Mouse (Mus musculus) limb, embryonic 12.5 days (tissue): ENCODE data around the gene Gadd45g. TPM values are rescaled to one million over a fixed set of nuclear protein-coding genes. Genes with fewer than 3 reads are reported as not detected.
"Not testable (repeated sequence)": the region's sequence is repeated elsewhere in the genome, so short reads cannot be mapped to it uniquely, and the experiment has no call there.

Source experiments
- ATAC-seq: fragments of 200-750 bp; cut with Nextera tagmentation; 2 replicates; pipeline ENCODE4 v1.8.0; 2017; ENCODE audit warnings: low read depth, moderate TSS enrichment; ENCODE audit not compliant: insufficient number of reproducible peaks, insufficient read depth, low FRiP score, low TSS enrichment
- H3K27ac ChIP-seq: fragments of 300-500 bp; sonication (generic); 2 replicates; pipeline ENCODE4 v1.5.1; 2016; ENCODE audit warnings: mild to moderate bottlenecking, moderate library complexity
- H3K27me3 ChIP-seq: fragments of 300-500 bp; sonication (generic); 2 replicates; pipeline ENCODE4 v1.6.1; 2016; ENCODE audit warnings: mild to moderate bottlenecking, moderate library complexity
- H3K36me3 ChIP-seq: fragments of 300-500 bp; sonication (generic); 2 replicates; pipeline ENCODE4 v1.6.1; 2016; ENCODE audit warnings: mild to moderate bottlenecking, moderate library complexity
- H3K4me1 ChIP-seq: fragments of 300-500 bp; sonication (generic); replicated peaks from 2 replicates; pipeline ENCODE4 v1.6.1; 2016
- H3K4me2 ChIP-seq: fragments of 300-500 bp; sonication (generic); 2 replicates; pipeline ENCODE4 v1.6.1; 2016; ENCODE audit warnings: mild to moderate bottlenecking, moderate library complexity
- H3K4me3 ChIP-seq: fragments of 300-500 bp; sonication (generic); replicated peaks from 2 replicates; pipeline ENCODE4 v1.5.1; 2016; ENCODE audit warnings: mild to moderate bottlenecking
- H3K9ac ChIP-seq: fragments of 300-500 bp; sonication (generic); replicated peaks from 2 replicates; pipeline ENCODE4 v1.6.1; 2016; ENCODE audit warnings: mild to moderate bottlenecking, moderate library complexity
- H3K9me3 ChIP-seq: fragments of 300-500 bp; sonication (generic); 2 replicates; pipeline ENCODE4 v1.6.1; 2016; ENCODE audit warnings: mild to moderate bottlenecking, moderate library complexity
- WGBS: fragments of 180-500 bp; shearing (Covaris S2); methylation state at CpG from one replicate; pipeline ENCODE4 v1.1.7; 2016; 5-methylcytosine and 5-hydroxymethylcytosine counted together
- polyA plus RNA-seq: library from polyadenylated mRNA; unstranded; fragments of >200 nt; fragmentation: Nextera tagmentation; extraction: Ambion mirVana; gene quantifications from 2 replicates; pipeline ENCODE4 v1.2.1, GENCODE M21; 2016

The Gadd45g gene
- polyA plus RNA-seq, 1 experiment from 2014 or later: 35.6 TPM

- Histone ChIP-seq H3K9ac (no peak overlapping the region), H3K4me3 (no peak overlapping the region), H3K4me2 (no peak overlapping the region), H3K27me3 (no peaks in the 10 kb centered on the region), H3K36me3 (no peaks in the 10 kb centered on the region), H3K4me1 (peaks cover 9% of the 10 kb centered on the region), H3K9me3 (no peaks in the 10 kb centered on the region), H3K27ac (no peak overlapping the region)
- WGBS: 74% methylated on average over 5 of the region's 5 CpGs
- no peak for ATAC-seq
These were observed 29.9 kb upstream of the Gadd45g start for GRCm38 (mm10) chr13:51816559-51817041.

- no peak for ATAC-seq
- H3K9ac ChIP-seq: no peak overlapping the region
- peaks cover 21% of the 10 kb centered on the region for H3K4me1 ChIP-seq
- WGBS: 74% methylated on average over 6 of the region's 6 CpGs
- no peak overlapping the region for H3K4me3 ChIP-seq
- no peaks in the 10 kb centered on the region for H3K36me3 ChIP-seq
- H3K9me3 ChIP-seq: no peaks in the 10 kb centered on the region
- no peak overlapping the region for H3K27ac ChIP-seq
- no peaks in the 10 kb centered on the region for H3K27me3 ChIP-seq
- H3K4me2 ChIP-seq: no peak overlapping the region
These were observed 28.1 kb upstream of the Gadd45g start for GRCm38 (mm10) chr13:51818170-51818943.

GRCm38 (mm10) chr13:51818944-51819326, 27.5 kb upstream of the Gadd45g start:
- no peaks in the 10 kb centered on the region for H3K9me3 ChIP-seq
- H3K27ac ChIP-seq: no peak overlapping the region
- no peak overlapping the region for H3K9ac ChIP-seq
- no peak overlapping the region for H3K4me3 ChIP-seq
- no peak overlapping the region for H3K4me2 ChIP-seq
- ATAC-seq: no peak
- H3K4me1 ChIP-seq: peaks cover 21% of the 10 kb centered on the region
- no peaks in the 10 kb centered on the region for H3K27me3 ChIP-seq
- no peaks in the 10 kb centered on the region for H3K36me3 ChIP-seq
- 79% methylated on average over 3 of the region's 3 CpGs for WGBS

GRCm38 (mm10) chr13:51819351-51819750, 27.1 kb upstream of the Gadd45g start:
- peaks cover 22% of the 10 kb centered on the region for H3K4me1 ChIP-seq
- ATAC-seq: no peak
- H3K4me3 ChIP-seq: no peak overlapping the region
- no peak overlapping the region for H3K9ac ChIP-seq
- no peaks in the 10 kb centered on the region for H3K27me3 ChIP-seq
- no peaks in the 10 kb centered on the region for H3K9me3 ChIP-seq
- 80% methylated on average over 6 of the region's 6 CpGs for WGBS
- no peaks in the 10 kb centered on the region for H3K36me3 ChIP-seq
- no peak overlapping the region for H3K4me2 ChIP-seq
- no peak overlapping the region for H3K27ac ChIP-seq

- Histone ChIP-seq H3K4me3 (no peak overlapping the region), H3K27me3 (no peaks in the 10 kb centered on the region), H3K9me3 (no peaks in the 10 kb centered on the region), H3K4me1 (peaks cover 29% of the 10 kb centered on the region), H3K4me2 (no peak overlapping the region), H3K9ac (no peak overlapping the region), H3K27ac (no peak overlapping the region), H3K36me3 (no peaks in the 10 kb centered on the region)
- ATAC-seq: no peak
- WGBS: 64% methylated on average over 3 of the region's 3 CpGs
These were observed 24.5 kb upstream of the Gadd45g start for GRCm38 (mm10) chr13:51821988-51822387.

GRCm38 (mm10) chr13:51823822-51824495, 22.5 kb upstream of the Gadd45g start:
- ATAC-seq: 0 out of 2 replicates have a peak, but pooled peaks have one; percentile 52
- Histone ChIP-seq H3K9ac (no peak overlapping the region), H3K4me1 (peaks cover 29% of the 10 kb centered on the region), H3K9me3 (no peaks in the 10 kb centered on the region), H3K27ac (0 out of 2 replicates have a peak overlapping the region, but pooled peaks have one; percentile 18), H3K36me3 (no peaks in the 10 kb centered on the region), H3K4me2 (no peak overlapping the region; the same call in 1 of the 2 replicates), H3K4me3 (no peak overlapping the region), H3K27me3 (no peaks in the 10 kb centered on the region)
- 24% methylated on average over 8 of the region's 8 CpGs for WGBS

- no peak overlapping the region for H3K4me2 ChIP-seq
- no peak overlapping the region for H3K4me3 ChIP-seq
- H3K4me1 ChIP-seq: peaks cover 5% of the 10 kb centered on the region; the same call in 1 of the 2 replicates
- H3K27ac ChIP-seq: no peak overlapping the region
- H3K36me3 ChIP-seq: no peaks in the 10 kb centered on the region
- H3K9me3 ChIP-seq: no peaks in the 10 kb centered on the region
- H3K27me3 ChIP-seq: no peaks in the 10 kb centered on the region
- no peak for ATAC-seq
- no peak overlapping the region for H3K9ac ChIP-seq
- 38% methylated on average over 10 of the region's 10 CpGs for WGBS
These were observed 15.6 kb upstream of the Gadd45g start for GRCm38 (mm10) chr13:51830744-51831450.

- no peaks in the 10 kb centered on the region for H3K36me3 ChIP-seq
- ATAC-seq: no peak
- H3K27me3 ChIP-seq: no peaks in the 10 kb centered on the region
- H3K4me2 ChIP-seq: no peak overlapping the region
- no peak overlapping the region for H3K27ac ChIP-seq
- no peak overlapping the region for H3K9ac ChIP-seq
- 86% methylated on average over 6 of the region's 6 CpGs for WGBS
- no peaks in the 10 kb centered on the region for H3K9me3 ChIP-seq
- H3K4me1 ChIP-seq: peaks cover 5% of the 10 kb centered on the region; the same call in 1 of the 2 replicates
- no peak overlapping the region for H3K4me3 ChIP-seq
These were observed 14.0 kb upstream of the Gadd45g start for GRCm38 (mm10) chr13:51832491-51832890.

GRCm38 (mm10) chr13:51833611-51834010, 12.9 kb upstream of the Gadd45g start:
- no peak overlapping the region for H3K4me3 ChIP-seq
- H3K9ac ChIP-seq: no peak overlapping the region
- WGBS: 32% methylated on average over 2 of the region's 2 CpGs
- no peak for ATAC-seq
- H3K27ac ChIP-seq: no peak overlapping the region
- H3K4me1 ChIP-seq: peaks cover 5% of the 10 kb centered on the region; the same call in 1 of the 2 replicates
- H3K27me3 ChIP-seq: peaks cover 1% of the 10 kb centered on the region; the same call in 1 of the 2 replicates
- H3K36me3 ChIP-seq: no peaks in the 10 kb centered on the region
- H3K4me2 ChIP-seq: no peak overlapping the region
- H3K9me3 ChIP-seq: no peaks in the 10 kb centered on the region

GRCm38 (mm10) chr13:51834024-51834423, 12.5 kb upstream of the Gadd45g start:
- not testable (repeated sequence) for H3K4me1 ChIP-seq, H3K27me3 ChIP-seq, H3K4me3 ChIP-seq, H3K36me3 ChIP-seq, H3K9ac ChIP-seq, H3K4me2 ChIP-seq, ATAC-seq, H3K27ac ChIP-seq, H3K9me3 ChIP-seq
- WGBS: 57% methylated on average over 8 of the region's 8 CpGs

- Histone ChIP-seq H3K4me3 (no peak overlapping the region), H3K4me1 (peaks cover 5% of the 10 kb centered on the region; the same call in 1 of the 2 replicates), H3K4me2 (no peak overlapping the region), H3K36me3 (no peaks in the 10 kb centered on the region), H3K27me3 (peaks cover 10% of the 10 kb centered on the region; the same call in 1 of the 2 replicates), H3K9me3 (no peaks in the 10 kb centered on the region), H3K9ac (no peak overlapping the region), H3K27ac (no peak overlapping the region)
- no peak for ATAC-seq
- 61% methylated on average over 2 of the region's 2 CpGs for WGBS
These were observed 12.0 kb upstream of the Gadd45g start for GRCm38 (mm10) chr13:51834520-51834919.
